Mouse (Mus musculus) olfactory bulb, adult 2 months (tissue): ENCODE results near the gene Nnat.

Experiments
- CTCF ChIP-seq: fragments of 200-500 bp; IDR thresholded peaks from 2 replicates; pipeline ENCODE4 v1.5.1; 2012; ENCODE audit warnings: low read depth, mild to moderate bottlenecking, low read length, moderate library complexity; ENCODE audit not compliant: insufficient read depth
- POLR2A ChIP-seq: fragments of 200-500 bp; IDR thresholded peaks from 2 replicates; pipeline ENCODE4 v1.6.1; 2012; ENCODE audit warnings: mild to moderate bottlenecking, low read depth, low read length, moderate library complexity; ENCODE audit not compliant: insufficient read depth

- TF ChIP-seq CTCF (no peak), POLR2A (no peak)
Measured at GRCm38 (mm10) chr2:157546686-157547085, 13.2 kb upstream of the Nnat start.
